Mouse (Mus musculus) lung, postnatal 4 days (tissue): ENCODE measurements around the gene Chst13.

Experiments used
- DNase-seq, 2 experiments: peaks; one replicate each; pipeline ENCODE4 v3.0.0; 2021

Gene Chst13

DNA sequence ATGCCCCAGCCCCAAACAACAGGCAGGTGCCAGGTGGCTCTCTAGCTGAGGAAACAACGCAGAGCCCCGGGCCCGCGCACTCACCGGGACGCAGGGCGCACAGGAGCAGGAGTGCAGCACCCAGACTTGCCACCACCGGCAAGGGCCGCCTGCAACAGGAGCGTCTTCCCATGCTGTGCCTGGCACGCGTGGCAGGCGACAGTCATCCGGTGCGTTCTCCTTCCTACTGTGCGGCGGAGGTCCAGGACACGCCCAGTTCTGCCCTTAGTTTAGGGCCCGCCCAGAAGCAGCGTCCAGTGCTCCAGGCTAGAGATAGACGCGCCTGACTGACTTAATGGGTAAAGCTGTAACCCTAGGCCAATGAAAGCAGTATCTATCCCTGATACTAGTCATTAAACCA is at the start of gene Chst13:
Chst13 (minus strand) TSS at position 195 of the 400 bp plus-strand sequence.
- DNase-seq, result peak; percentile 36 to 48

DNA sequence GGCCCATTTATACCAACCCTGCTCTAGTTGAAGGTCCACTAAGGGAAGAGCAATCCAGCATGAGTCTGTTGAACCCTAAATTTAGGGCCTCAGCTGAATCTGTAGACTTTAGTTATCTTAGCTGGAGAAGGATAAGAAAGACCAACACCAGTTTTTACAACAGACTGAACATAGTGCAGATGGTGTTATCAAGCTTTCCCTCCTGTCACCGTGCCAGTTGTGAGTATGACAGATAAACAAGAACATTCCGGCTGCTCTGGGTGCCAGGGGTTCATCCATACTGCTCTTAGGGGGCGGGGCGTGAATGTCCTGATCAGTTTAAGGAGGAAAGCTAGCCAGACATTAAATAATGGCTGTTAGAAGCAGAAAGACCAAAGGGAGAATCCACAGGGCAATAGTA is 49.7 kb upstream of the Chst13 start:
- DNase-seq, result peak; percentile 36 to 60

DNA sequence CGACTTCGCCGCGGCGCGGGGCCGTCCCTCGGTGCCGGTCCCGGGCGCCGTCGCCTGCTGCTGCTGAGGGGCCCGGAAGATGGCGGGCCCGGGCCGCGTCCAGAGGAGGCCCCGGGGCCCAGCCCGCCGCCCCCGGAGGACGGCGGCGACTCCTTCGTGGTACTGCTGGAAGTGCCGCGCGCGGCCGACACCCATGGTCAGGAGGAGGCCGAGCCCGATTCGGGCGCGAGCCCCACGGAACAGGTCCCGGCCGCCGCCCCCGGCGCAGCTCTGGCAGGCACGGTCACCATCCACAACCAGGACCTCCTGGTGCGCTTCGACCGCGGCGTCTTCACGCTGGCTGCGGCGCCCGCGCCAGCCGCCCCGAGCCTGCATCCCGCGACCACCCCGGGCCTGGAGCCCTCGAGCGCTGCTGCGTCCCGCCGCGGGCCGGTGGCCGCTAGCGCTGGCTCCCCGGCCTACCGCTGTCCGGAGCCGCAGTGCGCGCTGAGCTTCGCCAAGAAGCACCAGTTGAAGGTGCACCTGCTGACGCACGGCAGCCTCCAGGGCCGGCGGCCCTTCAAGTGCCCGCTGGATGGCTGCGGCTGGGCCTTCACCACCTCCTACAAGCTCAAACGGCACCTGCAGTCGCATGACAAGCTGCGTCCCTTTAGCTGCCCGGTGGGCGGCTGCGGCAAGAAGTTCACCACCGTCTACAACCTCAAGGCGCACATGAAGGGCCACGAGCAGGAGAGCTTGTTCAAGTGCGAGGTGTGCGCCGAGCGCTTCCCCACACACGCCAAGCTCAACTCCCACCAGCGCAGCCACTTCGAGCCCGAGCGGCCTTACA is 45.0 kb upstream of the Chst13 start:
- peak; percentile 60 to 63 for DNase-seq

DNA sequence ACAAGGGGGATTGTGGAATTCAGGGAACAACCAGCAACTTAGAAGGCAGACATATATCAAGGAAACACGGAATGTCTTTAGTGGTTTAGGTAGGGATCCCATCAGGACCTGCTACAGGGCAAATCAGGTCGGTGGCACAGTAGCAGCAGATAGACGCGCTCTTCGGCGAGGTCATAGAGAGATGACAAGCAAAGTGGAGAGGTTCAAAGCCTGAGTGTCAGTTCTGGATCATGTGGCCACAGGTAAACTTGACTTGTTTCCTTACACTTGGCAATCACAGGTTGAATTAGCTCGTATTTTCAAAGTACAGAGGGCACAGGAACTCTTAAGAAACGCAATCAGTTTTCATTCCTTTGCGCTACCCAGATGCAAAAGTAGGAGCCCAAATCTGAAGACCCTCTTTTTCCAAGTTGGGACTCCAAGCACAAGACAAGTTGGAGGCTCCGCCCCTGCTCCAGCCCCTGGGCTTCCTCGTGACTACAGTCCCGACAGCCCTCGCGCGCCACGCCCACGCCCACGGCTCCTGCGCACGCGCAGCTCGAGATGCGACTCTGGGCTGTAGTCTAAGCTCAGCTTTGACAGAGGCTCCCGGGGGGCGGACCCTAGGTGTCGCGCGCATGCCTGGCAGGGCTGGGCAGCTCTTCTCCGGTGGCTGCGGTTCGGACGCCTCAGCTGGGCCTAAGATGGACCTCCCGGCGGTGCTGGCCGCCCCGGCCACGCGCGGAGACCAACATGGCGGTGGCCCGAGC is 44.2 kb upstream of the Chst13 start, which contains the start of gene Zxdc:
Zxdc (plus strand) TSS at position 517 of the 749 bp plus-strand sequence.
- DNase-seq, result peak; percentile 99 to 100

DNA sequence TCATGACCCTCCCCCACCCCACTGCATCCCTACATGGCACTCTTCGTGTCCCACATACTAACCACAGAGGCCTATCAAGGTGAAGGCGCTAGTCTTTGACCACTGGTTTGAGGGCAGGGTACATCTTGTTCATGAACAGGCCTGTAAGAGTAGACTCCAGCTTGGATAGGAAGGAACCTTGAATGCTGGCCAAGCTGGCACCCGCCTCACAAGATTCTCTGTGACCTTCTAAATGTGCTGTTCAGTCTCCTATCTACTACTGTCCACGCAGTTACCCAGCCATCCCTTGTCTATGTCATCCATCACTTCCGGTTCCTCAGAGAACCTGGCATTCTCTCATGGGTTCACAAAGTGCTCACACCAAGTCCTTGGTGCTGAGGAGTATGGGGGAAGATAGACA is 38.3 kb upstream of the Chst13 start:
- no peak for DNase-seq

DNA sequence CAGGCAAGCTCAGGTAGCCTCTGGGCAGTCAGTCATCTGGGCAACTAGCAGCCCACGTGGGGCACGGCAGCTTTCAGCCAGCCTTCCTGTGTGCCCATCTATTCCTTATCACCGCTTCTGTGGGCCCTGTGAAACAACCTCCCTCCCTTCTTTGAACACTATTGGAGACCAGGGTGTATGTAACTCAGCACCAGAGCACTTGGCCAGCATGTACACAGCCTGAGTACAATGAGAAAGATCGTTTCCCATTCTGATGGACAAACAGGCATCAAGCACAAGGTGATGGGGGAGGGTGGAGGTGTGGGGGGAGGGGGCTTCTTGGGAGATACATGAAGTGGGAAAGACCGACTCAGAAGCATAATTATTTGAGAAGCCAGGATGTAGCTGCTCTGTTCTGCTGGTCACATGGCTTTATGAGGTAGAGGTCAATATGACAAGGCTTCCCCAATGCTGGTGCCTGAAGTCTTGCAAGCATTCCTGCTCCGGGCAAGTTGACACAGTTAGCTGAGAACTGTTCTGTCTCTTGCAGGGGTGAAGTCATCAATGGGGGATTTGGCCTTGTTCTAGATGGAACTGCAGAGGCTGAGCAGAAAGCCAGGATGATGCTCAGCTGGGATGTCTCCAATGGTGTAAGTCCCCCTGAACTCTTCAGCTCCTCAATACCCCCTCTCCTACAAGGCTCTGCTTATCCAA is 36.1 kb upstream of the Chst13 start:
- DNase-seq, result no peak

DNA sequence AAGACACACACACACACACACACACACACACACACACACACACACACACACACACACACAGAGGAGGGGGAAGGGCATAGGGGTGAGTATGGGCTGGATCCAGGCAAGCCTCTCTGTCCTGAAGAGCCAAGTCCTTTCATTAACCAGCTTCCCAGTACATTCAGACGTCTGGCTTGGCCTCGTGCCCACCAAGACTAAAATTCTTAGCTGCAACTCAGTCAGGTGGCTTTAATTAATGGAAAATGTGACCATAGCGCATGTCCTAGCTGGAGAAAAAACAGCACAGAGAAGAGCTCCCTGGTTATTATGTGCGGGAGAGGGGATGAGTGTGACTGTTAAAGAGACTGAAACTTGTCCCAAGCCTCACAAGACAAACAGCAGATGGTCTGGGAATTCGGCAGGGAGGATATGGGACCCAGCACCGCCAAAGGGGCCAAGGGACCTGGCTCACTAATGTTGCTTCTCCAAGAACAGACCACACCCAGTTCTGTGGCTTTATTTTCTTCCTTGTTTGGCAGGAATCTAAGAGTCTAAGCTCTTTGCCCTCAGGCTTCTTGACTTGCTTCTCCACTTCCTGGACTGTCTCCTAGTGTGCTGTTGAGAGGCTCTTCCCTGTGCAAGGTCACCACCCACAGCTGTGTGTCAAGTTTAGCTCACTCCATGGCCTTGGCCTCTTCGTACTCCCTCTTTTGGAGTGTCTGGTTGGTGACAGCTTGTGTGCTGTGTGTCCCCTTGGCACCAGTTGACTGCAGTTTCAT is 35.2 kb upstream of the Chst13 start:
- peak; percentile 34 to 71 for DNase-seq

DNA sequence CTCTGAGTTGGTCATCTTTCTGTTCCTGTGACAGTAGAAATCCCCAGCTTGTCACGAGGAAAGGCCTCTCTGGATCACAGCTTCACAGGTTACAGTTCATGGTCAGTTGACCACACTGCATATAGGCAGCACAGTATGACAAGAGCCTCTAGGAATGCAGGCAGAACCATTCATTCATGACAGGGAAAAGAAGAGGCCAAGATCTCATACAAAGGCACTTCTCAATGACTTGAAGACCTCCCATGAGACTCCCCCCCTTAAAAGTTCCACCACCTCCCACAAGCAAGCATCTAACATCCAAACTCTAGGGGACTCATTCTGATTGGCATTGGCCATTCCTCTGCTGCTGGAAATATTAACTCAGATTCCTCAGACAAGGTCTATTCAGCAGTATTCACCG is 34.5 kb upstream of the Chst13 start:
- DNase-seq, result no peak

DNA sequence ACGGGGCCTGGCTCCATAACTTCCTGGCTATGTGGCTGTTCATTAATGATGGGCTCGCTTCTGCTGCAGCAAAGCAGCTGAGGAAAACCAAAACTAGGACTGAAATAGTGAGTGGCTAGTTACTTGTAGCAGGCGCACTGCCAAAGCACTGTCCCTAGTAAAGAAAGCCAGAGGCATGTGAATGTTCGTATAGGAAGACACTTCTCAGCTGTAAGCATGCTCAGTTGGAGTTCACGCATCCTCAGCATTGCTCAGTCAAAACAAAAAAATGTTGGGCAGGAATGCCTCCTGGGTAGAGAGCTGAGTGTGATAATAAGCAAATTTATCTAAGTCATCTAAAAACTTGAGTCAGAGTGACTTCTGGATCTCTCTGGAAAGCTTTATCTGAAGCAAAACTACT is 33.2 kb upstream of the Chst13 start:
- DNase-seq, result no peak

DNA sequence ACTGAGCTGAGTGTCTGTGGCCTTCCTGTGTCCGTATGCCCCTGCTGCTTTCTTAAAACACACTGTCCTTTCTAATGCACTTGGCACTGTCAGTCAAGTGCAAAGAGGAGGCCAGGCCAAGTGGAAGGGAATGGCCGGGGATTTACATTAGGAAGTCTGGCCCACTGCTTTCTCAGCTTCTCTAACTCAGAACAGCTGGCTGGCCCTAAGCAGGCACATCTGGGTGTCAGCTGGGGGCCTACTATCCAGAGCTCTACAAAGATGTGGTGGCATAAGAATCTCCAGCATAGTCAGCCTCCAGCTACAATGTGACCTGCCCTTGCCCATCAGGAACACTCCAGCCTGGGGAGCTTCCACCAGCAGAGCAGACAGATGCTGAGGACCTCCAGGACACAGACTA is 25.0 kb upstream of the Chst13 start:
- no peak for DNase-seq

DNA sequence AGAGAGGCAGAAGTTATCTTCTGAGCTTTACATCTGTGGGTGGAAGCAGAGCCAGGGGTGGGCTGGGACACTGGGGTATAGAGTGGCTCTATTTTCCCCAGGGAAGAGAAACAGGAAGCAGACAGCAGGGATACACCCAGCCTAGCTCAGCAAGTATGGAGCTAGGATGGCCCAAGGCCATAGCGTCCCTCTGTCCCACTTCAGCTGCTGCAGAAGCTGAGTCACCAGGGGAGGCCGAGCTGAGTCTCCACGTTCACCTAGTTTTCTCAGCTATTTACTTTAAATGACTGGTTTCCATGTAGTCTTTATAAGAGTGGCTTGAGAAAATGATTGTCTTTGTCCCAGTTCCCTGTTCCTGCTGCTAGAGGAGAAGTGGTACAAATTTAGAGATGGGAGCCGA is 23.5 kb upstream of the Chst13 start:
- DNase-seq, result no peak

DNA sequence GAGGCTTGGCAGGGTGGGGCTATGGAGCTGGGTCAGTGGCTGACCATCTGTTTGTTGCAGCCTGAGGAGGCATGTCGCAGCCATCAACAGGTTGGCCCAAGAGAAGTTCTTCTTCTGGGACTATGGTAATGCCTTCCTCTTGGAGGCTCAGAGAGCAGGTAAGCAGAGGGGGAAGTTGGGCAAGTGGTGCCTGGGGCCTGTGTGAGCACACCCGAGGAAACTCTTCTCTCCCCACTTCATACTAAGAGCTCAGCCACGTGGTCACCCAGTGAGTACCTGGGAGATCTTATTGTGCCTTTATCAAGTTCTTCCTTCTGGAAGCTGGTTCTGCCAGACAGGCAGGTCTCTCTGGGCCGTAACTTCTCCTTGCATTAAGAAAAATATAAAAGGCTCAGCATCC is 22.2 kb upstream of the Chst13 start:
- peak; percentile 19 to 54 for DNase-seq

DNA sequence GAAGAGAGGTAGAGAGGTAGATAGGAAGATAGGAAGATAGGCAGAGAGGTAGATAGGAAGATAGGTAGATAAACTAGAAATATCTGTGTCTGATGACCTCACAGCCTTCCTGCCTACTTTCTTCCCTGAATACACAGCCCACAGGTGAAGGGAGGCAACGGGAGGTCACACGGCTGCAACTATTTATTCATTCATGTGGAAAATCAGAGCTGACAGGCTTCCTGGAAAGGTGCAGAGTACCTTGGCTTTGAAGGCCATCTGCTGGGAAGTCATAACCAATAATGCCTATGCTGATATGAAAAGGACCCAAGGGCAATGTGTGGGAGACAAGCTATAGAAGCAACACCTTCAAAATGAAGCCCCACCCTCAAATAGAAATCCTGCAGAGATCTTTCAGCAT is 17.4 kb upstream of the Chst13 start:
- no peak for DNase-seq

DNA sequence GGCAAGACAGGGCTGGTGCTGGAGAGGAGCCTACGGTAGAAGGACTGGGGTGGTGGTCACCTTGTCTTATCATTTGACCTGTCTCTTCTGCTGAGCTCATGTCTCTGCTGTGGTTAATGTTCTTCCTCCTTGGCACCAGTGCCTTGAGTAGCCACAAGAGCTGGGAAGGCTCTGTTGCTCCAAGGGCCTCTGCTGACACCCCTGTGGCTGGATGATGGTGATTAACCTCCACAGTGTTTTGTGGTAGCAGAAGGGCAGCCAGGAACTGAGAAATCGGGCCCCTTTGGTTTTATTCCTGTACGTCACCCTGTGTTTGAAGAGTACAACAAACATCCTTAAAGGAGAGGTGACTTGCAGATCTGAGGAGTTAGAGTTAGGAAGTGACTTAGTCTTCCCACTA is 9.3 kb upstream of the Chst13 start:
- no peak for DNase-seq

DNA sequence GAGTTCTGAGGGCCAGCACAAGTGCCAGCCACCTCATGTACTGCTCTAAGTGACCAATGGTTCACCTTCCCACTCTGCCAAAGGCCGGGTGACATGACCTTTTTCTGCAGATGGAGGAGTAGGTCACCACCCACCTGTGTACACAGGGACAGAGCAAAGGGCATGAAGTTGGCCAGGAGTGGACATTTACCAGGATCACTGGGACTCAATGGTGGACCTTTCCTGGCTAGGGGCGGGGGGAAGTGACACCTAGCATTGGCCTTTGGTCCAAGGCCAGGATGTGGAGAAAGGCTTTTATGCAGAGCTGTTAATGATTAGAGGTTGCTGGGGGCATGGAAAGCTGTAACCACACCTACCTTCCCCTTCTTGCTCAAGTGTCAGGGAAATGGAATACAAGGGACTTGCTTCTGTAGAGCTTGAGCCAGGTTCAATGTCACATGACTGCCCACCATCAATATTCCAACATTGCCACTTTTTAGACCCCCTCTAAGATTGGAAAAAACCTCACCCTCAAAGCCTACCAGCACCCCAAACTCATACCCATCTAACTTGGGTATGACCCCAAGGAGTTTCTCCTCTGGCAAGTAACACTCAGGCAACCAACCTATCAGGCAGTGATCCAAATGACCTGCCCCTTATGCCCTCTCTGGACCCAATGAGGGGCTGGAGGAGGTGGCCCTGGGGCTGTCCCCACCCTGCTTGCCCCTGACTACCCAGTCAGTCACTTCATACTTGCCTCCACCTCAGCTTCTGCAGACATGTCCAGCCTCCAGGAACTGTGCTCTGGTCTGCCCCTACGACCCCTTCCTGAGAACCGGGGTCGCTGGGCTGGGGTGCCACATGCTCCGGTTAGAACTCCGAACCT is 7.8 kb upstream of the Chst13 start, which contains the start of gene Uroc1:
Uroc1 (plus strand) TSS at position 724 of the 865 bp plus-strand sequence.
- DNase-seq, result no peak

DNA sequence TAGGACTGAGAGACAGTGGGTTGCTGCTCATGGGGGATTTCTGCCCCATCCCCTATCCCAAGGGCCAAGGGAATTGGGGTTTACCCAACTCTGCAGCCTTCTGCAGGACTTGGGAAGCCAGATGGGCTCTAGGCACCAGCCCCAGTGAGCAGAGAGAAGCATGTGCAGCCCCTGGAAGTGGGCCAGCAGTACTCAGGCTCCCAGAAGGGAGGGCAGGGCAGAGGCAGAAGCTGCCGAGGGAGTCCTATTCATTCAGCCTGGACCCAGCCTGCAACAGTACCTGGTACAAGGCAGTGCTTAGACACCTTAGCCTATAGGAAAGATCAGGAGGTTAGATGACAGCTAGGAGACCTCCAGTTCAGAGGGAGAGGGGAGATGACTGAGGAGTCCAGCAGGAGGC is 5.0 kb upstream of the Chst13 start:
- DNase-seq, result peak in 1 of 2 experiments; percentile 61

DNA sequence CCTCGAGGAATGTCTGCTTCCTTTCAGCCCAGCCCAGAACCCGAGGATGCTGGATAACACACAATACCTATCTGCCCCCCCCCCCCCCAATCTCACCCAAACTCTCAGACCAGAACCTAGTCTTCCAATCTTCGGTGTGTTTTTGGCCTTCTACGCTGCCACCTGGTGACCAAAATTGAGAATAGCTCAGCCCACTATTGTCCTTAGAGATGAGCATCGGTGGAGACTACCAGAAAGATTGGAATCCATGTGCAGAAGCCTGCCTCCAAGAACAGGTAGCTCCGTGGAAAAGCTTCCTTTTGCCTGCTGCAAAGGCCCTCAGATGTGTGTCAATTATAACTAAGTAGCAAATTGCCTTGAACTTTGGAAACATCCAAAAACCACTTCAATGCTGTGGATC is 2.7 kb upstream of the Chst13 start:
- no peak for DNase-seq

DNA sequence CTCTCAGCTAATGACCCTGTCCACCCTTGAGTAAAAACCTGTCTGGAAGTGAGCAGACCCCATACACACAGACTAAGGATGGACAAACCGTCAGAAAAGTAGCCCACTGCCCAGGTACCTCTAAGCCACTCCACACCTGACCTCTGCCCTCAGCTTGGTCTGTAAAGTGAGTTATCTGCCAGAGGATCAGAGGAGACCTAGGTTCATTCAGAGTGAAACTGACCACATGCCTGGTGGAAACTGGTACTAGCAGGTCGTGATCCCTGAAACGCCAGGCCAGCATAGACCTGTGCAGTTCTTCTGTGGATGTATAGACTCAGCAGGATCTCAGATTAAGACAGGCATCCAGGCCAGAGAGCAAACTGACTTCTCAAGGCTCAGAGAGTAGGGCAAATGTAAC is 522 bp downstream of the Chst13 start:
- DNase-seq, result no peak

DNA sequence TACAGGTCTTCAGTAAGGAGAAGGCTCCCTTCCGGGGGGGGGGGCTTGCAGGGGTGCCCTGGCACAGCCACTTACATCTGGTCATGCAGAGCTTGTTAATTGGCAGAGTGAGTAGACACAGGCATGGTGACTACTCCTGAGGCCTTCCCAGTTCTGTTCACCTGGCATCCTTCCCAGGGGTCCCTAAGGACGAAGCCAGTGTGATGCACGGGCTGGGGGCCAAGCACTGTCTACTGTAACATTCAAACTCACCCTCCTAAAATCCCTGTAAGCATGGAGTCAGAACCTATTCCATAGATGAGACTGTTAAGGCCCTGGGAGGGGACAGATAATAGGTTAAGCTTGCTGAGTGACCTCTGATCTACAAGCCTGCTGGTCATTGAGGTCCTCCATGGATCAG is 959 bp downstream of the Chst13 start:
- no peak for DNase-seq

DNA sequence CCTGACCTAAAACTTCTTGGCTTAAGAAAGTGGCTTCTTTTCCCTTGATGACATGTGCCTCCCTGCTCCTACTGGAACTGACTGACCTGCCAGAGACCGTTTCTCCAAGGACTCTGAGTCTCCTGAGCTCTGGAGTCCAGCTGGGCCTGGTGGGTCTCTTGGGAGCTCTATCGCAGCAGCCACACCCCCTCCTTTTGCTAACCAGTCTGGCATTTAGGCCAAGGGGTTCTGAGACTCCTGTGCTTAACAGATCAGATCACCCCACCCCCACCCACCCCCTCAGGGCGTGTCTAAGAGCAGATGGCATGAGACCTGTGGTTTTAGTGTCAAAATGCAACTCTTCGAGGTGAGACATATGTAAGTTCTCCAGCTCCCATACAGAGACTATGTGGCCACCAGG is 3.2 kb downstream of the Chst13 start:
- no peak for DNase-seq

DNA sequence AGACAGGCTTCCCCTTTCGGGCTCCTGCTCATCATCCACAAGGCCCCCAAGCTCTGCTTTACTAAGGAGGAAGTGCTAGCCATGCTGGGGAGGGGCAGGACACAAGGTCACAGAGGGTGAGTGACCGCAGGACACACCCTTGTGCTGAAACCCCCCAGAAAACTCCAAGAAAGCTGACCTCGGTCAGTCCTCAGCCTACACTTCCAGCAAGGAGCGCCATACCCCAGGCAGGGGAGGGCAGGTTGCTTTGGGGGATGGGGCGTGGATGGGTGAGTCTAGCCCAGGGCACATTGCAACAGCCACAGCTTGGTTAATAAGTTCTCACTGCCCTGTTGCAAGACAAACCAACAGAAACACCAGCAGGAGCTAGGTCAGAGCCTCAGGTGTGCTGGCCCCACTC is 4.6 kb downstream of the Chst13 start:
- DNase-seq, result peak in 1 of 2 experiments; percentile 15
